In genomic region chr12:4376475-4376874, GRCm38 (mm10) we compare ENCODE assay signal across 19 mouse cellular contexts.
DNase-seq lines count a peak whose midpoint lies in the region; ATAC-seq and TF ChIP-seq lines count a peak whose summit lies in the region.
"Had no signal": no experiment of that assay in that cellular context is flagged by ENCODE, and none has a peak within 500 bp of the region (broad histone marks: within the 10 kb centered on the region; RNA-seq: fewer than 3 reads in every experiment).

No protein-coding gene starts in this region.

- no peak overlapping the region for H3K4me3 ChIP-seq in forebrain, embryonic 15.5 days
- no peak overlapping the region for H3K4me3 ChIP-seq in forebrain, embryonic 11.5 days (ENCODE audit: low read depth, low read length)
- no peak overlapping the region for H3K4me3 ChIP-seq in midbrain, embryonic 14.5 days (replicated peaks; ENCODE audit: low read depth, low read length)
- H3K4me3 ChIP-seq in midbrain, embryonic 10.5 days, result no peak overlapping the region
- H3K4me3 ChIP-seq in hindbrain, postnatal 0 days (ENCODE audit: low read length), result no peak overlapping the region
- H3K4me3 ChIP-seq in embryonic facial prominence, embryonic 10.5 days, result no peak overlapping the region
- H3K4me3 ChIP-seq: heart, embryonic 10.5 days; limb, embryonic 15.5 days had no signal

- no peaks in the 10 kb centered on the region for H3K36me3 ChIP-seq in forebrain, embryonic 15.5 days
- no peaks in the 10 kb centered on the region for H3K36me3 ChIP-seq in forebrain, embryonic 11.5 days (ENCODE audit: control insufficient read depth, insufficient read depth, low read length)
- no peaks in the 10 kb centered on the region for H3K36me3 ChIP-seq in midbrain, embryonic 14.5 days (ENCODE audit: control insufficient read depth, insufficient read depth, low read length)
- H3K36me3 ChIP-seq in midbrain, embryonic 10.5 days, result no peaks in the 10 kb centered on the region
- H3K36me3 ChIP-seq in hindbrain, postnatal 0 days (ENCODE audit: insufficient read depth, low read length), result no peaks in the 10 kb centered on the region
- no peaks in the 10 kb centered on the region for H3K36me3 ChIP-seq in embryonic facial prominence, embryonic 10.5 days (replicated peaks)
- H3K36me3 ChIP-seq: heart, embryonic 10.5 days; limb, embryonic 15.5 days had no signal

- peak overlapping the region; percentile 67 for H3K27ac ChIP-seq in forebrain, embryonic 15.5 days (replicated peaks)
- no peak overlapping the region for H3K27ac ChIP-seq in forebrain, embryonic 11.5 days (ENCODE audit: low read depth, low read length)
- no peak overlapping the region for H3K27ac ChIP-seq in midbrain, embryonic 14.5 days (replicated peaks; ENCODE audit: low read depth, low read length)
- no peak overlapping the region for H3K27ac ChIP-seq in midbrain, embryonic 10.5 days (replicated peaks)
- H3K27ac ChIP-seq in hindbrain, postnatal 0 days, result no peak overlapping the region
- no peak overlapping the region for H3K27ac ChIP-seq in embryonic facial prominence, embryonic 10.5 days (replicated peaks)
- H3K27ac ChIP-seq: heart, embryonic 10.5 days; limb, embryonic 15.5 days; macrophage had no signal

- 49% methylated on average over 4 of the region's 4 CpGs for WGBS in forebrain, embryonic 15.5 days
- 87% methylated on average over 4 of the region's 4 CpGs for WGBS in forebrain, embryonic 11.5 days
- WGBS in midbrain, embryonic 14.5 days, result 78% methylated on average over 4 of the region's 4 CpGs
- 90% methylated on average over 4 of the region's 4 CpGs for WGBS in midbrain, embryonic 10.5 days
- 52% methylated on average over 4 of the region's 4 CpGs for WGBS in hindbrain, postnatal 0 days
- 95% methylated on average over 4 of the region's 4 CpGs for WGBS in embryonic facial prominence, embryonic 10.5 days

- no peak overlapping the region for H3K4me2 ChIP-seq in forebrain, embryonic 15.5 days (replicated peaks)
- no peak overlapping the region for H3K4me2 ChIP-seq in forebrain, embryonic 11.5 days (ENCODE audit: low read depth, low read length, severe bottlenecking)
- H3K4me2 ChIP-seq in midbrain, embryonic 14.5 days (ENCODE audit: low read length), result no peak overlapping the region
- H3K4me2 ChIP-seq in hindbrain, postnatal 0 days (ENCODE audit: low read depth, low read length), result no peak overlapping the region
- H3K4me2 ChIP-seq: limb, embryonic 15.5 days had no signal

- TF ChIP-seq CTCF in hindbrain, postnatal 0 days (IDR thresholded peaks at IDR 0.05; ENCODE audit: low read depth), result no peak

- no peak for DNase-seq in forebrain, embryonic 11.5 days (ENCODE audit: low spot score)
- DNase-seq in midbrain, embryonic 14.5 days, result peak; percentile 25
- no peak for DNase-seq in midbrain, embryonic 10.5 days (ENCODE audit: low spot score)
- peak; percentile 75 for DNase-seq in cerebellum, adult 9-10 months
- DNase-seq in hindbrain, postnatal 0 days (ENCODE audit: low spot score), result peak; percentile 66
- DNase-seq in thymus, postnatal 25 days, result no peak
- no peak for DNase-seq in embryonic facial prominence, embryonic 10.5 days (ENCODE audit: low spot score)
- DNase-seq: gastrocnemius, postnatal 14 days; heart, postnatal 36 days; kidney, postnatal 10 days; liver, postnatal 0 days; thymus, adult 18-20 months had no signal

- H3K27me3 ChIP-seq in forebrain, embryonic 15.5 days, result no peaks in the 10 kb centered on the region
- H3K27me3 ChIP-seq in forebrain, embryonic 11.5 days (ENCODE audit: control insufficient read depth, insufficient read depth, low read length), result no peaks in the 10 kb centered on the region
- H3K27me3 ChIP-seq in midbrain, embryonic 14.5 days (ENCODE audit: control insufficient read depth, insufficient read depth, low read length), result no peaks in the 10 kb centered on the region
- H3K27me3 ChIP-seq in midbrain, embryonic 10.5 days (ENCODE audit: low read depth, poor library complexity, severe bottlenecking), result no peaks in the 10 kb centered on the region
- no peaks in the 10 kb centered on the region for H3K27me3 ChIP-seq in hindbrain, postnatal 0 days (ENCODE audit: insufficient read depth, low read length)
- H3K27me3 ChIP-seq in embryonic facial prominence, embryonic 10.5 days (replicated peaks; ENCODE audit: low read depth, poor library complexity, severe bottlenecking), result no peaks in the 10 kb centered on the region
- H3K27me3 ChIP-seq: limb, embryonic 15.5 days had no signal

- peaks cover 39% of the 10 kb centered on the region for H3K4me1 ChIP-seq in forebrain, embryonic 15.5 days
- H3K4me1 ChIP-seq in forebrain, embryonic 11.5 days (replicated peaks; ENCODE audit: control insufficient read depth, insufficient read depth, low read length), result peaks cover 4% of the 10 kb centered on the region; the same call in 1 of the 2 replicates
- peaks cover 9% of the 10 kb centered on the region; the same call in 1 of the 2 replicates for H3K4me1 ChIP-seq in midbrain, embryonic 14.5 days (ENCODE audit: control insufficient read depth, insufficient read depth, low read length)
- peaks cover 8% of the 10 kb centered on the region for H3K4me1 ChIP-seq in midbrain, embryonic 10.5 days
- H3K4me1 ChIP-seq in hindbrain, postnatal 0 days (ENCODE audit: insufficient read depth, low read length), result no peaks in the 10 kb centered on the region
- peaks cover 8% of the 10 kb centered on the region; the same call in 1 of the 2 replicates for H3K4me1 ChIP-seq in embryonic facial prominence, embryonic 10.5 days
- H3K4me1 ChIP-seq: limb, embryonic 15.5 days had no signal

- H3K9ac ChIP-seq in forebrain, embryonic 15.5 days (replicated peaks), result no peak overlapping the region
- no peak overlapping the region for H3K9ac ChIP-seq in forebrain, embryonic 11.5 days (ENCODE audit: low read length)
- no peak overlapping the region for H3K9ac ChIP-seq in midbrain, embryonic 14.5 days (replicated peaks; ENCODE audit: low read length)
- no peak overlapping the region for H3K9ac ChIP-seq in hindbrain, postnatal 0 days (replicated peaks; ENCODE audit: low read length)
- H3K9ac ChIP-seq: limb, embryonic 15.5 days; liver, postnatal 0 days had no signal

- peak; percentile 62 for ATAC-seq in forebrain, embryonic 15.5 days (replicated peaks)
- no peak for ATAC-seq in forebrain, embryonic 11.5 days (replicated peaks; ENCODE audit: low FRiP score)
- no peak for ATAC-seq in midbrain, embryonic 14.5 days (ENCODE audit: low FRiP score, low TSS enrichment)
- ATAC-seq in hindbrain, postnatal 0 days, result peak; percentile 61; the same call in 1 of the 2 replicates
- ATAC-seq: activated CD4-positive, CD25-positive, alpha-beta regulatory T cell, adult 4 months; intestine, postnatal 0 days; liver, postnatal 0 days; midbrain, embryonic 16.5 days had no signal

- H3K9me3 ChIP-seq in forebrain, embryonic 15.5 days, result no peaks in the 10 kb centered on the region
- no peaks in the 10 kb centered on the region for H3K9me3 ChIP-seq in forebrain, embryonic 11.5 days (ENCODE audit: control insufficient read depth, low read length)
- no peaks in the 10 kb centered on the region for H3K9me3 ChIP-seq in midbrain, embryonic 14.5 days (ENCODE audit: control insufficient read depth, low read length)
- no peaks in the 10 kb centered on the region for H3K9me3 ChIP-seq in midbrain, embryonic 10.5 days (replicated peaks)
- no peaks in the 10 kb centered on the region for H3K9me3 ChIP-seq in hindbrain, postnatal 0 days (ENCODE audit: low read length)
- no peaks in the 10 kb centered on the region for H3K9me3 ChIP-seq in embryonic facial prominence, embryonic 10.5 days
- H3K9me3 ChIP-seq: heart, embryonic 10.5 days; limb, embryonic 15.5 days had no signal

Comparison
In these comparisons a context has a peak if more than half of its experiments do, and no peak if none do; other contexts are left out.
1. ATAC-seq: peak in forebrain, embryonic 15.5 days (single experiment) and hindbrain, postnatal 0 days (single experiment); none in forebrain, embryonic 11.5 days (single experiment) and midbrain, embryonic 14.5 days (single experiment).
2. DNase-seq: peak in midbrain, embryonic 14.5 days (single experiment), cerebellum, adult 9-10 months (single experiment) and hindbrain, postnatal 0 days (single experiment); none in forebrain, embryonic 11.5 days (single experiment), midbrain, embryonic 10.5 days (single experiment), thymus, postnatal 25 days (single experiment) and embryonic facial prominence, embryonic 10.5 days (single experiment).